Mouse (Mus musculus) limb, embryonic 13.5 days (tissue): ENCODE results near the gene Dpf1. TPM values are rescaled to one million over a fixed set of nuclear protein-coding genes. Genes with fewer than 3 reads are reported as not detected.
A peak's percentile ranks its signal among the peaks of the same experiment; 100 is the strongest.

Experiments
- ATAC-seq: fragments of 200-750 bp; cut with Nextera tagmentation; 2 replicates; pipeline ENCODE4 v1.8.0; 2017; ENCODE audit warnings: low read depth, moderate number of reproducible peaks, moderate TSS enrichment; ENCODE audit not compliant: low FRiP score
- H3K27ac ChIP-seq: fragments of 300-500 bp; sonication (generic); 2 replicates; pipeline ENCODE4 v1.5.1; 2015; ENCODE audit warnings: inconsistent platforms, mild to moderate bottlenecking, moderate library complexity
- H3K27me3 ChIP-seq: fragments of 300-500 bp; sonication (generic); 2 replicates; pipeline ENCODE4 v1.6.1; 2015; ENCODE audit warnings: mild to moderate bottlenecking, inconsistent platforms
- H3K36me3 ChIP-seq: fragments of 300-500 bp; sonication (generic); 2 replicates; pipeline ENCODE4 v1.6.1; 2015; ENCODE audit warnings: inconsistent platforms, mild to moderate bottlenecking, moderate library complexity
- H3K4me1 ChIP-seq: fragments of 300-500 bp; sonication (generic); 2 replicates; pipeline ENCODE4 v1.6.1; 2015; ENCODE audit warnings: inconsistent platforms
- H3K4me2 ChIP-seq: fragments of 300-500 bp; sonication (generic); replicated peaks from 2 replicates; pipeline ENCODE4 v1.6.1; 2015; ENCODE audit warnings: inconsistent platforms, mild to moderate bottlenecking, moderate library complexity
- H3K4me3 ChIP-seq: fragments of 300-500 bp; sonication (generic); 2 replicates; pipeline ENCODE4 v1.5.1; 2015; ENCODE audit warnings: moderate library complexity, mild to moderate bottlenecking, inconsistent platforms
- H3K9ac ChIP-seq: fragments of 300-500 bp; sonication (generic); 2 replicates; pipeline ENCODE4 v1.6.1; 2015; ENCODE audit warnings: mild to moderate bottlenecking, inconsistent platforms
- H3K9me3 ChIP-seq: fragments of 300-500 bp; sonication (generic); 2 replicates; pipeline ENCODE4 v1.6.1; 2016; ENCODE audit warnings: inconsistent platforms
- WGBS: fragments of 180-500 bp; shearing (Covaris S2); methylation state at CpG from one replicate; pipeline ENCODE4 v1.1.7; 2015; 5-methylcytosine and 5-hydroxymethylcytosine counted together
- polyA plus RNA-seq: library from polyadenylated mRNA; unstranded; fragments of >200 nt; fragmentation: Nextera tagmentation; extraction: Ambion mirVana; gene quantifications from 2 replicates; pipeline ENCODE4 v1.2.1, GENCODE M21; 2015

Dpf1 gene
- polyA plus RNA-seq, result 21.6 and 21.9 TPM in 2 replicates

- peak within 1 kb of the TSS; percentile 60 for H3K4me3 ChIP-seq
- WGBS, result under 1% methylated on average over 67 of the region's 67 CpGs
- H3K9ac ChIP-seq, result peak within 1 kb of the TSS; percentile 70
- H3K9me3 ChIP-seq, result no peaks in the 10 kb centered on the region
- no peaks in the 10 kb centered on the region for H3K36me3 ChIP-seq
- H3K4me1 ChIP-seq, result peaks cover 48% of the 10 kb centered on the region
- H3K4me2 ChIP-seq, result peak within 1 kb of the TSS; percentile 99
- peak; percentile 84 for ATAC-seq
- H3K27ac ChIP-seq, result no peak within 1 kb of the TSS
- H3K27me3 ChIP-seq, result peaks cover 25% of the 10 kb centered on the region
Measured at GRCm38 (mm10) chr7:29303738-29304462, at the start of gene Dpf1. Dpf1 (plus strand) TSS chr7:29303951.

GRCm38 (mm10) chr7:29255875-29256274 lies 47.9 kb upstream of the Dpf1 start:
- H3K9ac ChIP-seq, result no peak overlapping the region
- H3K36me3 ChIP-seq, result peaks cover 21% of the 10 kb centered on the region
- no peak for ATAC-seq
- WGBS, result 85% methylated on average over 4 of the region's 4 CpGs
- no peak overlapping the region for H3K27ac ChIP-seq
- no peaks in the 10 kb centered on the region for H3K9me3 ChIP-seq
- H3K4me2 ChIP-seq, result no peak overlapping the region
- peaks cover 21% of the 10 kb centered on the region for H3K4me1 ChIP-seq
- H3K27me3 ChIP-seq, result no peaks in the 10 kb centered on the region
- no peak overlapping the region for H3K4me3 ChIP-seq

GRCm38 (mm10) chr7:29257368-29257767 lies 46.4 kb upstream of the Dpf1 start:
- no peak for ATAC-seq
- Histone ChIP-seq H3K4me1 (peaks cover 27% of the 10 kb centered on the region), H3K9me3 (no peaks in the 10 kb centered on the region), H3K27me3 (no peaks in the 10 kb centered on the region), H3K4me3 (no peak overlapping the region), H3K4me2 (no peak overlapping the region), H3K27ac (no peak overlapping the region), H3K36me3 (peaks cover 21% of the 10 kb centered on the region), H3K9ac (no peak overlapping the region)
- 79% methylated on average over 1 of the region's 1 CpGs for WGBS

- H3K4me2 ChIP-seq, result no peak overlapping the region
- no peak for ATAC-seq
- 68% methylated on average over 10 of the region's 10 CpGs for WGBS
- H3K9me3 ChIP-seq, result no peaks in the 10 kb centered on the region
- H3K9ac ChIP-seq, result no peak overlapping the region; the same call in 1 of the 2 replicates
- peak overlapping the region; percentile 10; the same call in 1 of the 2 replicates for H3K27ac ChIP-seq
- H3K4me3 ChIP-seq, result no peak overlapping the region
- H3K36me3 ChIP-seq, result peaks cover 21% of the 10 kb centered on the region
- peaks cover 20% of the 10 kb centered on the region for H3K4me1 ChIP-seq
- H3K27me3 ChIP-seq, result no peaks in the 10 kb centered on the region
Measured at GRCm38 (mm10) chr7:29259781-29260730, 43.7 kb upstream of the Dpf1 start.

- Histone ChIP-seq H3K36me3 (peaks cover 12% of the 10 kb centered on the region), H3K4me1 (peaks cover 29% of the 10 kb centered on the region), H3K9me3 (no peaks in the 10 kb centered on the region), H3K4me3 (no peak overlapping the region), H3K4me2 (no peak overlapping the region), H3K27ac (no peak overlapping the region), H3K27me3 (no peaks in the 10 kb centered on the region), H3K9ac (no peak overlapping the region)
- 58% methylated on average over 6 of the region's 6 CpGs for WGBS
- no peak for ATAC-seq
Measured at GRCm38 (mm10) chr7:29262151-29262550, 41.6 kb upstream of the Dpf1 start.

GRCm38 (mm10) chr7:29263831-29264230 lies 39.9 kb upstream of the Dpf1 start:
- no peak overlapping the region for H3K9ac ChIP-seq
- WGBS, result 89% methylated on average over 3 of the region's 3 CpGs

GRCm38 (mm10) chr7:29265636-29266035 lies 38.1 kb upstream of the Dpf1 start:
- Histone ChIP-seq H3K27ac (no peak overlapping the region), H3K9me3 (no peaks in the 10 kb centered on the region), H3K36me3 (no peaks in the 10 kb centered on the region), H3K9ac (no peak overlapping the region), H3K27me3 (no peaks in the 10 kb centered on the region), H3K4me3 (no peak overlapping the region), H3K4me2 (no peak overlapping the region), H3K4me1 (peaks cover 20% of the 10 kb centered on the region)
- WGBS, result 87% methylated on average over 7 of the region's 7 CpGs
- ATAC-seq, result no peak

More at GRCm38 (mm10) chr7:29263831-29264230, 39.9 kb upstream of the Dpf1 start:
- H3K4me1 ChIP-seq, result peaks cover 30% of the 10 kb centered on the region
- H3K27me3 ChIP-seq, result no peaks in the 10 kb centered on the region
- 0 out of 2 replicates have a peak, but pooled peaks cover 3% of the 10 kb centered on the region for H3K36me3 ChIP-seq
- no peak overlapping the region for H3K27ac ChIP-seq
- no peak overlapping the region for H3K4me2 ChIP-seq
- no peaks in the 10 kb centered on the region for H3K9me3 ChIP-seq
- no peak overlapping the region for H3K4me3 ChIP-seq
- no peak for ATAC-seq

GRCm38 (mm10) chr7:29266931-29267330 lies 36.8 kb upstream of the Dpf1 start:
- no peak overlapping the region for H3K9ac ChIP-seq
- H3K4me2 ChIP-seq, result no peak overlapping the region
- no peaks in the 10 kb centered on the region for H3K36me3 ChIP-seq
- H3K27me3 ChIP-seq, result no peaks in the 10 kb centered on the region
- H3K27ac ChIP-seq, result no peak overlapping the region
- H3K4me1 ChIP-seq, result peaks cover 32% of the 10 kb centered on the region
- no peak overlapping the region for H3K4me3 ChIP-seq
- no peak for ATAC-seq
- H3K9me3 ChIP-seq, result no peaks in the 10 kb centered on the region
- 40% methylated on average over 4 of the region's 4 CpGs for WGBS

- Histone ChIP-seq H3K4me2 (no peak overlapping the region), H3K27ac (no peak overlapping the region), H3K27me3 (no peaks in the 10 kb centered on the region), H3K4me3 (no peak overlapping the region), H3K9ac (no peak overlapping the region), H3K9me3 (no peaks in the 10 kb centered on the region), H3K36me3 (no peaks in the 10 kb centered on the region), H3K4me1 (peaks cover 44% of the 10 kb centered on the region)
- WGBS, result 90% methylated on average over 4 of the region's 4 CpGs
- ATAC-seq, result no peak
Measured at GRCm38 (mm10) chr7:29270445-29270844, 33.3 kb upstream of the Dpf1 start.

- Histone ChIP-seq H3K4me1 (peaks cover 47% of the 10 kb centered on the region), H3K9ac (no peak overlapping the region), H3K27me3 (no peaks in the 10 kb centered on the region), H3K36me3 (no peaks in the 10 kb centered on the region), H3K4me3 (no peak overlapping the region), H3K9me3 (no peaks in the 10 kb centered on the region), H3K4me2 (no peak overlapping the region), H3K27ac (peak overlapping the region; percentile 10; the same call in 1 of the 2 replicates)
- ATAC-seq, result no peak
- 58% methylated on average over 8 of the region's 8 CpGs for WGBS
Measured at GRCm38 (mm10) chr7:29271687-29272465, 31.9 kb upstream of the Dpf1 start.

- peak overlapping the region; percentile 63; the same call in 1 of the 2 replicates for H3K27ac ChIP-seq
- H3K4me2 ChIP-seq, result no peak overlapping the region
- H3K9ac ChIP-seq, result no peak overlapping the region
- peak; percentile 44; the same call in 1 of the 2 replicates for ATAC-seq
- no peak overlapping the region for H3K4me3 ChIP-seq
- H3K27me3 ChIP-seq, result peaks cover 18% of the 10 kb centered on the region
- no peaks in the 10 kb centered on the region for H3K9me3 ChIP-seq
- H3K36me3 ChIP-seq, result no peaks in the 10 kb centered on the region
- 23% methylated on average over 5 of the region's 5 CpGs for WGBS
- H3K4me1 ChIP-seq, result peaks cover 47% of the 10 kb centered on the region
Measured at GRCm38 (mm10) chr7:29276715-29277114, 27.0 kb upstream of the Dpf1 start.
